Mouse (Mus musculus) embryonic facial prominence, embryonic 11.5 days (tissue): ENCODE results near the gene Mamdc2. TPM values are rescaled to one million over a fixed set of nuclear protein-coding genes. Genes with fewer than 3 reads are reported as not detected.

Experiments
- ATAC-seq: fragments of 200-750 bp; cut with Nextera tagmentation; replicated peaks from 2 replicates; pipeline ENCODE4 v1.8.0; 2017; ENCODE audit warnings: low read depth; ENCODE audit not compliant: insufficient number of reproducible peaks, low FRiP score, low TSS enrichment
- DNase-seq: peaks from one replicate; pipeline ENCODE4 v3.0.0-alpha.2; 2015; ENCODE audit warnings: low spot score
- H3K27ac ChIP-seq: fragments of 300-500 bp; sonication (generic); replicated peaks from 2 replicates; pipeline ENCODE4 v1.5.1; 2014; ENCODE audit warnings: mild to moderate bottlenecking, low read depth, low read length, control low read depth
- H3K27me3 ChIP-seq: fragments of 300-500 bp; sonication (generic); 2 replicates; pipeline ENCODE4 v1.6.1; 2014; ENCODE audit warnings: mild to moderate bottlenecking, low read length, moderate library complexity, mixed read lengths; ENCODE audit not compliant: control insufficient read depth, insufficient read depth
- H3K36me3 ChIP-seq: fragments of 300-500 bp; sonication (generic); replicated peaks from 2 replicates; pipeline ENCODE4 v1.6.1; 2014; ENCODE audit warnings: low read depth, mild to moderate bottlenecking, low read length, moderate library complexity, mixed read lengths; ENCODE audit not compliant: control insufficient read depth, insufficient read depth
- H3K4me1 ChIP-seq: fragments of 300-500 bp; sonication (generic); 2 replicates; pipeline ENCODE4 v1.6.1; 2014; ENCODE audit warnings: low read length, mixed read lengths; ENCODE audit not compliant: control insufficient read depth, insufficient read depth
- H3K4me2 ChIP-seq: fragments of 300-500 bp; sonication (generic); 2 replicates; pipeline ENCODE4 v1.6.1; 2014; ENCODE audit warnings: low read depth, mild to moderate bottlenecking, control low read depth, low read length, moderate library complexity
- H3K4me3 ChIP-seq: fragments of 300-500 bp; sonication (generic); 2 replicates; pipeline ENCODE4 v1.5.1; 2014; ENCODE audit warnings: low read depth, low read length, control low read depth
- H3K9ac ChIP-seq: fragments of 300-500 bp; sonication (generic); replicated peaks from 2 replicates; pipeline ENCODE4 v1.6.1; 2014; ENCODE audit warnings: mild to moderate bottlenecking, control low read depth, low read length
- H3K9me3 ChIP-seq: fragments of 300-500 bp; sonication (generic); replicated peaks from 2 replicates; pipeline ENCODE4 v1.6.1; 2016; ENCODE audit warnings: mild to moderate bottlenecking, low read length, inconsistent platforms, mixed read lengths; ENCODE audit not compliant: control insufficient read depth
- WGBS: fragments of 180-500 bp; shearing (Covaris S2); extraction: QIAGEN DNeasy Blood & Tissue Kit; methylation state at CpG from one replicate; pipeline ENCODE4 v1.1.7; 2014; 5-methylcytosine and 5-hydroxymethylcytosine counted together
- polyA plus RNA-seq: library from polyadenylated mRNA; unstranded; fragments of >200 nt; fragmentation: Nextera tagmentation; extraction: Ambion mirVana; gene quantifications from 2 replicates; pipeline ENCODE4 v1.2.1, GENCODE M21; 2014

Gene Mamdc2
- polyA plus RNA-seq, 1 experiment from 2014 or later = 1.7 TPM

DNA sequence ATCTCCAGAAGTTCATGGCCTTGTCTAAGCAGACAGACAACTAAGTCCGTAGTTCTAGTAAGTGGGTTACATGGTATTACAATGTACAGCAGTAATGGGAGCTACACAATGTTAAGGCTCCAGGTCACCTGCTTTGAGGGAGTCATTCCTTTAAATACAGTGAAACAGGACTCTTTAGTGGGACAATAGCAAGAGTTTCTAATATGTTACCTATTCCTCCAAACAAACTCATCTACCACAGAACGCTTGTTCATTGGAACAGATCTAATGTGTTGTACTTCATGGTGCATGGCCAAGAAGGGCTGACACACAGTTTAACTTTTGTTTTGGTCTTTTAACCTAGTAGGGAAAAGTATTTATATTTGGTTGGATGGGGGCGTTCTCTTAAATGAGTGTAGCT lies 105.5 kb downstream of the Mamdc2 start:
- H3K4me2 ChIP-seq = no peak overlapping the region
- H3K27me3 ChIP-seq = no peaks in the 10 kb centered on the region
- 91% methylated on average over 3 of the region's 3 CpGs for WGBS
- no peak overlapping the region for H3K4me3 ChIP-seq
- ATAC-seq = no peak
- H3K36me3 ChIP-seq = no peaks in the 10 kb centered on the region
- no peak overlapping the region for H3K9ac ChIP-seq
- DNase-seq = no peak
- H3K4me1 ChIP-seq = no peaks in the 10 kb centered on the region
- no peaks in the 10 kb centered on the region for H3K9me3 ChIP-seq
- H3K27ac ChIP-seq = no peak overlapping the region

- Histone ChIP-seq H3K4me3 (no peak overlapping the region), H3K27ac (no peak overlapping the region), H3K36me3 (no peaks in the 10 kb centered on the region), H3K9ac (no peak overlapping the region), H3K4me1 (no peaks in the 10 kb centered on the region), H3K4me2 (no peak overlapping the region), H3K9me3 (no peaks in the 10 kb centered on the region), H3K27me3 (no peaks in the 10 kb centered on the region)
- ATAC-seq (no peak), DNase-seq (no peak)
- 86% methylated on average over 1 of the region's 1 CpGs for WGBS
These were observed 115.4 kb downstream of the Mamdc2 start for GRCm38 (mm10) chr19:23332883-23333282.

DNA sequence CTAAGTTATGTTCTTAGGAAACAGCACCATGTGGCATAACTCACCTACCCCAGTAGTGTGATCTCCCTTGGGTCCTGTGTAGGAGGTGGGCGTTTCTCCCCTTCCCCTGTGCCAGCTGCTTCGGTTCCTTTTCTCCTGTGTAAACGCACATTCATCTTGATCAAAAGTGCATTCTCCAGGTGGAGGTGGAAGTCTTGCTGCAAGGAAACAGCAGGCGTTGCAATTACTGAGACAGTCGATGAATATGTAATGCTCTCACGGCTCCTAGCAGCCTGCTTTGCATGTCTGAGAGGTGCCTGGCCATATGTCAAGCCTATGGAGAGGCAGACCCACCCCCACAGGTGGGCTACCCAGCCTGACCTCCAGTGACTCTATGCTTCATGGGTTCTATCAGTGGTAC lies 117.4 kb downstream of the Mamdc2 start:
- H3K27me3 ChIP-seq = no peaks in the 10 kb centered on the region
- no peaks in the 10 kb centered on the region for H3K9me3 ChIP-seq
- H3K4me1 ChIP-seq = no peaks in the 10 kb centered on the region
- no peak overlapping the region for H3K4me2 ChIP-seq
- no peak for DNase-seq
- H3K4me3 ChIP-seq = no peak overlapping the region
- no peak for ATAC-seq
- H3K27ac ChIP-seq = no peak overlapping the region
- H3K36me3 ChIP-seq = no peaks in the 10 kb centered on the region
- whole genome bisulfite sequencing = 55% methylated on average over 6 of the region's 6 CpGs
- no peak overlapping the region for H3K9ac ChIP-seq

DNA sequence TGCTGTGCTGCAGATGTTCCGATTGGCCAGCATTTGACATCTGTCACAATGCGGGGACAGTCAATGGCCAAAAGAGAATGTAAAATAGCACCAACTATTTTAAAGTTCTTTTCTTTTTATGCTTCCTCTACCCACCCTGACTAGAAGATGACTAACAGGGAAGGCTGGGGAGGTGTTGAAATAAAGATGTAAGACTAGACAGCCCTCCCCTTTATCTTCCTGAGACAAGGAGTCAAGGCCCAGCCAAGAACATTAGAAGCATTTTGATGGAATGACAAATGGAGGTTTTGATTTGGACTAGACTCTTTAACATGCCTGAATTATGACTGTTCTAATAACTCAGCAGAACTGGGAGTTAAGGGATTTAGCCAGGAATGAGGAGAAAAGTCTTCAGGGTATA lies 118.9 kb downstream of the Mamdc2 start:
- no peak overlapping the region for H3K9ac ChIP-seq
- ATAC-seq (no peak), DNase-seq (no peak)
- H3K27me3 ChIP-seq = no peaks in the 10 kb centered on the region
- H3K9me3 ChIP-seq = no peaks in the 10 kb centered on the region
- H3K27ac ChIP-seq = no peak overlapping the region
- H3K4me3 ChIP-seq = no peak overlapping the region
- no peaks in the 10 kb centered on the region for H3K4me1 ChIP-seq
- no peaks in the 10 kb centered on the region for H3K36me3 ChIP-seq
- WGBS = 96% methylated on average over 2 of the region's 2 CpGs
- no peak overlapping the region for H3K4me2 ChIP-seq

DNA sequence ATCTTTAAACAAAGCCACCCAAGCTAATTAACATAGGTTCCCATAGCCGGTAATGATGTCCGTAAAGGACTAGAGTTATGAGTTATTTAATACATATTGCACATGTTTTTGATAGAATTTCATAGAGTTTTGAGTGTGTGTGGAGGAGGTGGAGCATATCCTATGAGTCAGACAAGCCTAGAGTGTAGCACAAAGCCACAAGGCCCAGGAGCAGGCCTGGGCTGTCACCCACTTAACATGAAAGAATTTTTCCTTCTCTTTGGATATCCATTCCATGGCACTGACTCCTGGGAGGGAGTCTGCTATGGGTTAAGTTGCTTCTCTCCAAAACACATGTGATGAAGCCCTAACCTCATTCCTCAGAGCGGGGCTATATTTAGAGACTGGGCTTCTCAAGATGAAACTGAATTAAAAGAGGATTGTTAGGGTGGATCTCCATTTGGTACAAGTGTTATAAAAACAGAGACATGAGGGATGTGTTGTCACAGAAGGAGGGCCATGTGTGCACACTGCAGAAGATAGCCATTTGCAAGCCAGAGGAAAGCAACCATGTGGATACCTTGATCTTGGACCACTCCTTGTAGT lies 121.1 kb downstream of the Mamdc2 start:
- H3K4me1 ChIP-seq = no peaks in the 10 kb centered on the region

GRCm38 (mm10) chr19:23323107-23323506 lies 125.1 kb downstream of the Mamdc2 start:
- Histone ChIP-seq H3K4me3 (no peak overlapping the region), H3K9me3 (no peaks in the 10 kb centered on the region), H3K27me3 (no peaks in the 10 kb centered on the region), H3K27ac (no peak overlapping the region), H3K4me2 (no peak overlapping the region), H3K4me1 (no peaks in the 10 kb centered on the region), H3K36me3 (no peaks in the 10 kb centered on the region), H3K9ac (no peak overlapping the region)
- no peak for ATAC-seq
- WGBS = 76% methylated on average over 3 of the region's 3 CpGs
- no peak for DNase-seq

More for the DNA sequence above, 121.1 kb downstream of the Mamdc2 start:
- Histone ChIP-seq H3K36me3 (no peaks in the 10 kb centered on the region), H3K4me2 (no peak overlapping the region), H3K27ac (no peak overlapping the region), H3K4me3 (no peak overlapping the region), H3K9ac (no peak overlapping the region), H3K27me3 (no peaks in the 10 kb centered on the region), H3K9me3 (no peaks in the 10 kb centered on the region)
- WGBS = 92% methylated on average over 3 of the region's 3 CpGs
- no peak for DNase-seq
- ATAC-seq = no peak

GRCm38 (mm10) chr19:23317989-23318358 lies 130.3 kb downstream of the Mamdc2 start:
- H3K4me1 ChIP-seq = no peaks in the 10 kb centered on the region
- H3K27ac ChIP-seq = no peak overlapping the region
- no peak overlapping the region for H3K4me2 ChIP-seq
- H3K27me3 ChIP-seq = no peaks in the 10 kb centered on the region
- DNase-seq (no peak), ATAC-seq (no peak)
- H3K9me3 ChIP-seq = no peaks in the 10 kb centered on the region
- no peak overlapping the region for H3K4me3 ChIP-seq
- no peak overlapping the region for H3K9ac ChIP-seq
- 85% methylated on average over 5 of the region's 5 CpGs for WGBS
- H3K36me3 ChIP-seq = no peaks in the 10 kb centered on the region

DNA sequence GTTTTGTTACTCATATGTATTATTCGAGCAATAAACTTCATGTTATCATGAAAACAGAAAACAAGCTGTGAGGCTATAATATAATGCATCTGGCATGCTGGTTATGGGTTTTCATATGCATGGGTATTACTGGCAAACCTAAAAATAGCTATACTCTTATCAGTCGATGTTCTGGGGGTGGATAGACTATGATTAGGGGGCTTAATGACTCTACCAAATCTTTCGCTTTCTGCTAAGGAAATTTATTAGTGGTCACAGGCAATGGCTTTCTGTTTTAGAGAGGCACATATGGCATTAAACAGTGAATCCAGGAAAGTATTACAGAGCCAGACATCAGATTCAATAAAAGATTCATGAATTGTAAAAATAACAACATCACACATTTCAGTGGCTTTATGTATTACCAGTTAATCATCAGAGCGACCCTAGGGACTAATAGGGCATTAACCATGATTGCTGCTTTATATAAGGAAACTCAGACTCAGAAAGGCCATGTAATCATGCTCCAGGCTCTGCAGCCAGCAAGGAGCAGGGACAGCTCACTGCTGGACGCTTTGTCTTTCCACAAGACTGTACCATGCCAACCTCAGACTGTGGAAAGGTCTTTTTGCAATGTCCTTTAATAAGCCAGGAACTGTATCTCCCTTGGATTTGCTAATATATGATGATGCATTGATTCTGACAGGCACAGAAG lies 130.8 kb downstream of the Mamdc2 start:
- Histone ChIP-seq H3K27ac (no peak overlapping the region), H3K27me3 (no peaks in the 10 kb centered on the region), H3K4me3 (no peak overlapping the region), H3K4me2 (no peak overlapping the region), H3K9ac (no peak overlapping the region), H3K4me1 (no peaks in the 10 kb centered on the region), H3K9me3 (no peaks in the 10 kb centered on the region), H3K36me3 (no peaks in the 10 kb centered on the region)
- DNase-seq = no peak
- no peak for ATAC-seq
- WGBS = 80% methylated on average over 5 of the region's 5 CpGs
